Mouse (Mus musculus) lung, adult 2 months (tissue): Measurements from ENCODE around the gene Cyp26a1.

ENCODE experiments used
- CTCF ChIP-seq: fragments of 200-500 bp; IDR thresholded peaks from 2 replicates; pipeline ENCODE4 v1.5.1; 2011; ENCODE audit warnings: mild to moderate bottlenecking, low read length, control low read depth; ENCODE audit not compliant: insufficient read depth
- POLR2A ChIP-seq: fragments of 200-500 bp; IDR thresholded peaks from 2 replicates; pipeline ENCODE4 v1.6.1; 2011; ENCODE audit warnings: low read depth, mild to moderate bottlenecking, control low read depth, low read length, borderline replicate concordance; ENCODE audit errors: extremely low read depth

DNA sequence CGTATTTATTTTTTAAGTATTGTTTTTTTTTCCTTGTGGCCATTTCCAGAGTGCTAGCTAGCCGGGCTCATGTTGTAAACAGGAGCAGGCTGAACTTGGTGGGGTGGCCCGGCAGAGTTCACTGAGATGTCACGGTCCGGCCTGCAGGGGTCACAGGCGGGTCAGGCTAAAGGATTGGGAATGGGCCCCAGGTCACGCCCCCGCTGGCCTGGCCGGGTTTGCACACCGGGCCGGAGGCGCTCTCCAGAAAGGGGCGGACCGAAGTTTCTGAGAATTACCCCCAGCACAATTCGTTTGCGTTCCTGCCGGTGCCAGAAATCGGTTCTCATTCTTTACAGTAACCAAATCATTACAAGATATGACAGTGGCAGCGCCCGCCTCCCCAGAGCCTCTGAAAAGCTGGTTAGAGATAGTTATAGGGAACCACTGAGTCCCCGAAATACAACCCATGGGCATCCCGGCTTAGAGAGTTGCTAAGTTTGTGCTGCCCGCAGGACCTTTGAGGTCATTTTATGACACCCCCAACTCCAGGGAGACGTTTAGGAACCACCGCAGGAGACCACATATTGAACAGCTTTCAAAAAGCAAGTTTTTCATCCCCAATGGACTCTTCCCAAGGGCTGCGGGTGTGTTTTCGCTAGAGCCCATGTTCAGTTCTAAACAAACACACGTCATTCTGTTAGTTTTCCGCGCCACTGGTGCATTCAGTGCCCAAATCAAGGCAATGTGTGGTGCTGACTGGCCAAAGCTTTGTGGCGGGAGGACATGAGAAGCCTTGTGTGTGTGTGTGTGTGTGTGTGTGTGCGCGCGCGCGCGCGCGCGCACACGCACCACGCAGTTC lies 1.6 kb upstream of the Cyp26a1 start:
- TF ChIP-seq CTCF (no peak), POLR2A (no peak)
